Mouse (Mus musculus) heart, postnatal 0 days (tissue): ENCODE measurements at regions not wholly inside any gene's neighbourhood (a gene's known extent, or its start where the extent isn't known, plus 50 kb on each side); places are given as distances from the start of the nearest gene placed in this dataset.

Source experiments
- CTCF ChIP-seq: IDR thresholded peaks from 2 replicates; pipeline ENCODE4 v1.5.1; 2016; ENCODE audit warnings: antibody characterized with exemption, control low read depth, low read depth
- EP300 ChIP-seq: IDR thresholded peaks from 2 replicates; pipeline ENCODE4 v1.6.1; 2016; ENCODE audit warnings: antibody characterized with exemption, low read depth

DNA sequence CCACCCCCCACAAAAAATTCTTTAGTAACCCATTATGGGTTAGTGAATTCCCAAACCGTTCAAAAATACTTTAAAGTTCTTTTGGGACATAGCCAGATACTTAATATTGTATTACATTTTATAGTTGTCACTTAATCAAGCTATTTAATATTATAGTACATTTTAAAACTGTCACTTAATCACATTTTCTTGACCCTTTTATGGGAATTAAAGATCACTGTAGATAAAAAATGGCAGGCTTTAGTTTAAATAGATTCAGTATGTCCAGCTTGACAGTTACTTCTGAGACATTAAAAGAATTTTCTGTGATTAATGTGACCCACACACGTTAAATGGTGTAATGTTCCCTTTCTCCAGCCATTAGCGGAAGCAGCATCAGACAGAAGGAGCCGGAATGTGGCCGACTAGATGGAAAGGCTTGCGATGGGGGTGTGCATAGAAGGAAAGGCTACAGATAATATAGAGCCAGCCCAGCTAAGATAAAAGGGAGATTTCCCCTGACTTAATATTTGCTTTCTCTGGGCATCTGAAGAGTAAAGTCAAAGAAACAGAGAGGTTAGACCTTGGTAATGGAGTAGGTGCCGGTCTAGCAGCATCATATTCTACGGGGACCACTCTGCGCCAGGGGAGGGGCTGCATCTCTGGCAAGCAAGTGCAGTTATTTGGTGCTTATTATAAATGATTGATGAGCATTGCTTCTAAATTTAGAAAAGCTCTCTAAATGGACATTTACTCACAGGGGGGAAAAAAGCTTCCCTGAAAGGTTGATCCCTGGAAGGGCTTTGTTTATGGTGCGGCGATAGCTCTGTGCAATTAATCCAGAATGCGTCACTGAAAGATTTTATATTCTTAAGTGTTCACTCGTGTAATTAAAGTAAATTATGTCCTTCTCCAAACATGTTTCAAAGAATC is 331.8 kb upstream of the Meis1 start:
- TF ChIP-seq CTCF (no peak), EP300 (no peak)
